Mouse (Mus musculus): ENCODE results near the gene Nagk.

DNA sequence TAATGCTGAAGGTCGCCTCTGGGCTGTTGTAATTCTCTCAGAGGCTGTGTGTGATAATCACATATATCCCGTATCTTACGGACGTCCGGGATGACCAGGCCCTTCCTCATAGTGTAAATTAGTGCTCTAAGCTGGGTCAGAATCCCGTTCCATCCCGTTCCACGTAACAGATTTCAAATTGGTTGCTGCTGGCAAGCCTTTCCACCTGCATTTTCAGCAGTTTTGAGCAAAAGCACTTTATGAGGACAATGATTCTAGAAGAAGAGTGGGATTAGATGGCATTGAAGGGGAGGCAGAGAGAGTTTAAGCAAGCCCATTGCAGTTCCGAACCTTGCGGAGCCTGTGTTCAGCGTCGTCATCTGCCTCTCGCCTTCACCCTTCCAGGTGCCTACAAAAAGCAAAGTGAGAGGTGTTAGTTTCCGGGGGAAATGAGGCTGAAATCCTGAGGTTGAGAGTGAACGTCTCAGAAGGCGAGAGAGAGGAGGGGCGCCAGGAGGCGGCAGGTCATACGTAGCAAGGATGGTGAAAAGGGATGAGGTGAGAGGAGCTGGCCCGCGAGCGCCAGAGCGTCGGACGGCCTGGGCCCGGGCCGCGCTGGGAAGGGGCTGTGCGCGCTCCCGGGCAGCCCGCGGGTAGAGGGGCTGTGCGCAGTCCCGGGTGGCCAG lies 36.3 kb downstream of the Nagk start:
- no peak for TF ChIP-seq CTCF (IDR thresholded peaks at IDR 0.05; ENCODE audit: extremely low read depth, insufficient read depth, low read length)
- no peak for TF ChIP-seq POLR2A (IDR thresholded peaks at IDR 0.05; ENCODE audit: extremely low read depth, insufficient read depth, low read length)
